Mouse (Mus musculus) midbrain, embryonic 14.5 days (tissue): ENCODE measurements around the gene Hbb-bt. TPM values are rescaled to one million over a fixed set of nuclear protein-coding genes. Genes with fewer than 3 reads are reported as not detected.
"Not testable (repeated sequence)": the region's sequence is repeated elsewhere in the genome, so short reads cannot be mapped to it uniquely, and the experiment has no call there.

ENCODE experiments used
- ATAC-seq: fragments of 200-750 bp; cut with Nextera tagmentation; 2 replicates; pipeline ENCODE4 v1.8.0; 2017; ENCODE audit warnings: moderate number of reproducible peaks, moderate library complexity; ENCODE audit not compliant: low FRiP score, low TSS enrichment
- DNase-seq: peaks from one replicate; pipeline ENCODE4 v3.0.0-alpha.2; 2015
- H3K27ac ChIP-seq: fragments of 300-500 bp; sonication (generic); replicated peaks from 2 replicates; pipeline ENCODE4 v1.5.1; 2014; ENCODE audit warnings: mild to moderate bottlenecking, low read depth, low read length, moderate library complexity
- H3K27me3 ChIP-seq: fragments of 300-500 bp; sonication (generic); 2 replicates; pipeline ENCODE4 v1.6.1; 2014; ENCODE audit warnings: low read length, control low read depth, mixed read lengths; ENCODE audit not compliant: control insufficient read depth, insufficient read depth
- H3K36me3 ChIP-seq: fragments of 300-500 bp; sonication (generic); 2 replicates; pipeline ENCODE4 v1.6.1; 2014; ENCODE audit warnings: low read length, control low read depth; ENCODE audit not compliant: control insufficient read depth, insufficient read depth
- H3K4me1 ChIP-seq: fragments of 300-500 bp; sonication (generic); 2 replicates; pipeline ENCODE4 v1.6.1; 2014; ENCODE audit warnings: mild to moderate bottlenecking, antibody characterized with exemption, low read length, control low read depth; ENCODE audit not compliant: control insufficient read depth, insufficient read depth
- H3K4me2 ChIP-seq: fragments of 300-500 bp; sonication (generic); 2 replicates; pipeline ENCODE4 v1.6.1; 2014; ENCODE audit warnings: mild to moderate bottlenecking, low read length, moderate library complexity
- H3K4me3 ChIP-seq: fragments of 300-500 bp; sonication (generic); replicated peaks from 2 replicates; pipeline ENCODE4 v1.5.1; 2014; ENCODE audit warnings: low read depth, low read length
- H3K9ac ChIP-seq: fragments of 300-500 bp; sonication (generic); replicated peaks from 2 replicates; pipeline ENCODE4 v1.6.1; 2014; ENCODE audit warnings: mild to moderate bottlenecking, low read length, moderate library complexity
- H3K9me3 ChIP-seq: fragments of 300-500 bp; sonication (generic); 2 replicates; pipeline ENCODE4 v1.6.1; 2016; ENCODE audit warnings: low read length, control low read depth, mixed read lengths; ENCODE audit not compliant: control insufficient read depth
- WGBS: fragments of 180-500 bp; shearing (Covaris S2); extraction: QIAGEN DNeasy Blood & Tissue Kit; methylation state at CpG from one replicate; pipeline ENCODE4 v1.1.7; 2014; 5-methylcytosine and 5-hydroxymethylcytosine counted together
- polyA plus RNA-seq: library from polyadenylated mRNA; unstranded; fragments of >200 nt; fragmentation: Nextera tagmentation; extraction: Ambion mirVana; gene quantifications from 2 replicates; pipeline ENCODE4 v1.2.1, GENCODE M21; 2014

The Hbb-bt gene
- polyA plus RNA-seq, 1 experiment from 2014 or later, result 1,369 TPM

DNA sequence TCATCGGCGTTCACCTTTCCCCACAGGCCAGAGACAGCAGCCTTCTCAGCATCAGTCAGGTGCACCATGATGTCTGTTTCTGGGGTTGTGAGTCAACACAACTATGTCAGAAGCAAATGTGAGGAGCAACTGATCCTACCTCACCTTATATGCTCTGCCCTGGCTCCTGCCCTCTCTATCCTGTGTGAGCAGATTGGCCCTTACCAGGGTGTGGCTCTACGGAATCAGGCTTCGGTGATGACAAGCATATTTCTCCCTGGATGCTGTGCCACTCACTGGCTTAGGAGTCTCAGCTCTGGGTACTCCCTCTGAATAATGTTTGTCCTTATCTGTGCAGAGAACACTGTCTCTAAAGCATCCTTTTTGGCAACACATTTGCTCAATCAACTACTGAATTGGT lies 14.0 kb upstream of the Hbb-bt start, which contains the start of gene Hbb-bs:
TSS of gene Hbb-bs (minus strand) at position 289 of the 400 bp plus-strand sequence.
- Histone ChIP-seq H3K4me1 (no peaks in the 10 kb centered on the region), H3K36me3 (no peaks in the 10 kb centered on the region), H3K4me2 (no peak within 1 kb of the TSS), H3K9me3 (no peaks in the 10 kb centered on the region), H3K4me3 (no peak within 1 kb of the TSS), H3K27me3 (no peaks in the 10 kb centered on the region), H3K27ac (no peak within 1 kb of the TSS), H3K9ac (no peak within 1 kb of the TSS)
- DNase-seq (no peak), ATAC-seq (no peak)
- 94% methylated on average over 4 of the region's 4 CpGs for WGBS

DNA sequence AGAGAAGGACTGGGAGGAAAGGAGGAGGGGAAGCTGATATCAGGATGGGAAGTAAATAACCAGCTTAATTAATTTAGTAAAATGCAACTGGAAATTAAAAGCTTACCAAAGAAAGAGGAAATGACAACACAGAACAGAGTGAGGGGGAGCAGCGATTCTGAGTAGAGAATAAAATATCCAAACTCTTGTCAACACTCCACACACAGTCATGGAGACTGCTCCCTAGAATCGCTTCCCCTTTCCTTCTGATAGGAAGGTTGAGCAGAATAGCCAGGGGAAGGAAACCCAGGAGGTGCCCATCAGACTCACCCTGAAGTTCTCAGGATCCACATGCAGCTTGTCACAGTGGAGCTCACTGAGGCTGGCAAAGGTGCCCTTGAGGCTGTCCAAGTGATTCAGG lies 13.3 kb upstream of the Hbb-bt start:
- H3K4me3 ChIP-seq, H3K4me1 ChIP-seq, H3K27ac ChIP-seq, H3K27me3 ChIP-seq, H3K36me3 ChIP-seq, ATAC-seq, H3K9me3 ChIP-seq, DNase-seq, H3K4me2 ChIP-seq, H3K9ac ChIP-seq: not testable (repeated sequence)
- WGBS, result no CpG with 5 or more reads among the region's 2 CpGs

DNA sequence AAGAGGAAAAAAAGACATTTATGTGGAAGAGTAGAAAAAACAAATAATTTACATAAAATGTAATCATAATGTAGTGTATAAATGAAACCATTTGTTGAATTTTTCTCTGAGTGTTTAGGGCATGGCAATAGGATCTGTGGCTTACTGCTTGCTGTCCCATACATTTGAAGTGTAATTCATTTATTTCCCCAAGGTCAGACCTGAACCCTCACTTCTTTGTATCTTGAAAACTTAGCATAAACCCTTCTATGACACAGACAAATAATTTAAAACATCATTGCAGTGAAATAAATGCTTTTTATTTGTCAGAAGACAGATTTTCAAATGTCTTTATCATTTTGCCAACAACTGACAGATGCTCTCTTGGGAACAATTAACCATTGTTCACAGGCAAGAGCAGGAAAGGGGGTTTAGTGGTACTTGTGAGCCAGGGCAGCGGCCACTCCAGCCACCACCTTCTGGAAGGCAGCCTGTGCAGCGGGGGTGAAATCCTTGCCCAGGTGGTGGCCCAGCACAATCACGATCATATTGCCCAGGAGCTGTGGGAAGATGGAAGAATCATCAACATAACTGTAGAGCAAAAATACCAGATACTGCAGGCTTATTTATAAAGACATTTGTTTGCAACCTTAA lies 12.6 kb upstream of the Hbb-bt start:
- ATAC-seq (no peak), DNase-seq (no peak)
- no peak overlapping the region for H3K4me2 ChIP-seq
- no peak overlapping the region for H3K4me3 ChIP-seq
- WGBS, result 46% methylated on average over 3 of the region's 3 CpGs
- no peak overlapping the region for H3K27ac ChIP-seq
- no peaks in the 10 kb centered on the region for H3K36me3 ChIP-seq
- H3K9ac ChIP-seq, result no peak overlapping the region
- no peaks in the 10 kb centered on the region for H3K4me1 ChIP-seq
- H3K27me3 ChIP-seq, result no peaks in the 10 kb centered on the region
- H3K9me3 ChIP-seq, result no peaks in the 10 kb centered on the region

DNA sequence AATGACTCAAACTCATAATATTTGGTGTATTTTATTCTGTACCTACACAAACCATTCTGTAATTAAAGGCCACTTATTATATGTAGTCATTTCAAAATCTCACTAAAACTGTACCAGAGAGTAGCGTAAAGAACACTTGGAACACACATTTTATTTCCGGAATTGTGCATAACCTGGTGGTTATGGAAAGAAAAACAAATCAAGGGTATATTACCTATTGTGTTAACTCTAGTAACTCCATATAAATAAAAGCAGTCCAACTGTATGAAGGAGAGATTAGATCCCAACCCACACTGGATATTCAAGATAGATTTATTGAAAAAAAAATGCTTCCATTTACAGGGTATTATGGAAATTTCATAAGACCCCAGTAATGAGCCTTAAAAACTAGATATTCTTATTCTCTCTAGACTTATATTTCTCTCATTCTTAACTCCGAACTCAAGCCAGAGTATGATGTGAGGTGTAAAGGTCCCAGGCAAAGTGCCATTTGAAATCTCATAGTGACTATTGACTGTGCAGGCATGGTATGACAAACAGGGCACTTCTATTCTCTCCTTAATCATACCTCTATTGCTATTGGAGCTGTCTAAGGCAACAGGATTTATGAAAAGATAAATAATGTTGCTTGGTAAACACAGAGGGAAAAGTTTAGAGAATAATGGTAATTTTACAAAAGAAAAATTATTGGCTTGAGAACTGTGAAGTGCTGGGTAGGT lies 11.9 kb upstream of the Hbb-bt start:
- H3K36me3 ChIP-seq, result no peaks in the 10 kb centered on the region
- WGBS, result 95% methylated on average over 3 of the region's 3 CpGs
- DNase-seq (no peak), ATAC-seq (no peak)
- no peaks in the 10 kb centered on the region for H3K27me3 ChIP-seq
- H3K4me1 ChIP-seq, result no peaks in the 10 kb centered on the region
- H3K4me3 ChIP-seq, result no peak overlapping the region
- H3K27ac ChIP-seq, result no peak overlapping the region
- no peak overlapping the region for H3K4me2 ChIP-seq
- H3K9me3 ChIP-seq, result no peaks in the 10 kb centered on the region
- no peak overlapping the region for H3K9ac ChIP-seq

DNA sequence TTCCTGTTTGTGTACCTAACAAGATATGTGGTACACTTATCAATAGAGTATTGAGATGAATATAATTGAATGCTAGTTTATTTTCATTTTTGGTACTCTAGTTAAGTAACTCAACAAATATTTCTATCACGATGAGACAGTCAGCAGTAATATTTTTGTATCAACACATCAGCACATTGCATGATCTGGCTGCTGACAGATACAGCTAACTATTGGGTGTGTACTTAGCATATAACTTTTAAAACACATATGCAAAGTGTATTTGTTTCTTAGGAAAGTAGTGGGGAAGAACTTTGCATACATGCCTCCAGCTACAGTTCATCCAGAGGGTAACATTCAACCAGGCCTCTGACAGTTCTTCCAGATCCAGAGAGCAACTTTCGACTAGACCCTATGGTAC lies 10.8 kb upstream of the Hbb-bt start:
- DNase-seq, result no peak

DNA sequence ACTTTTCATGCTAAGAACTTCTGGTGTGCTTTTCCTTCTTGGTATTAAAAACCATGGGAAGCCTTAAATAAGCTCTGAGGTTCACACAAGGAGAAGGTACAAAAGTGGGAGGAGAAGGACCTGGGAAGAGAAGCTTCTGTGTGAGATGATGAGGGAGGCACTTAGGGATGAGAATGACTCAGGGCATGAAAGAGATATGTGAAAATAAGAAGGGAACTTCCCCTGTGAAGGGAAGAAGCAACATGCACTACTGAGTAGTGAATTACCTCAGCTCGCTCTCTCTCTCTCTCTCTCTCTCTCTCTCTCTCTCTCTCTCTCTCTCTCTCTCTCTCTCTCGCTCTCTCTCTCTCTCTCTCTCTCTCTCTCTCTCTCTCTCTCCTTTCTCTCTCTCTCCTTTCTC lies 1.3 kb upstream of the Hbb-bt start:
- not testable (repeated sequence) for DNase-seq, H3K27me3 ChIP-seq, H3K9me3 ChIP-seq, H3K27ac ChIP-seq, H3K36me3 ChIP-seq, H3K9ac ChIP-seq, H3K4me3 ChIP-seq, ATAC-seq, H3K4me2 ChIP-seq, H3K4me1 ChIP-seq
- WGBS, result 83% methylated on average over 1 of the region's 2 CpGs

More for the DNA sequence above, 10.8 kb upstream of the Hbb-bt start:
- H3K27me3 ChIP-seq, result no peaks in the 10 kb centered on the region
- no peaks in the 10 kb centered on the region for H3K36me3 ChIP-seq
- H3K27ac ChIP-seq, result no peak overlapping the region
- no peak for ATAC-seq
- H3K4me1 ChIP-seq, result no peaks in the 10 kb centered on the region
- no peak overlapping the region for H3K4me2 ChIP-seq
- no peaks in the 10 kb centered on the region for H3K9me3 ChIP-seq
- no peak overlapping the region for H3K9ac ChIP-seq
- H3K4me3 ChIP-seq, result no peak overlapping the region
- 87% methylated on average over 2 of the region's 2 CpGs for WGBS

DNA sequence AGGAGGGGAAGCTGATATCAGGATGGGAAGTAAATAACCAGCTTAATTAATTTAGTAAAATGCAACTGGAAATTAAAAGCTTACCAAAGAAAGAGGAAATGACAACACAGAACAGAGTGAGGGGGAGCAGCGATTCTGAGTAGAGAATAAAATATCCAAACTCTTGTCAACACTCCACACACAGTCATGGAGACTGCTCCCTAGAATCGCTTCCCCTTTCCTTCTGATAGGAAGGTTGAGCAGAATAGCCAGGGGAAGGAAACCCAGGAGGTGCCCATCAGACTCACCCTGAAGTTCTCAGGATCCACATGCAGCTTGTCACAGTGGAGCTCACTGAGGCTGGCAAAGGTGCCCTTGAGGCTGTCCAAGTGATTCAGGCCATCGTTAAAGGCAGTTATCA lies 644 bp downstream of the Hbb-bt start:
- not testable (repeated sequence) for H3K4me1 ChIP-seq, H3K9ac ChIP-seq, H3K36me3 ChIP-seq, ATAC-seq, H3K4me3 ChIP-seq, H3K27me3 ChIP-seq, H3K9me3 ChIP-seq, H3K27ac ChIP-seq, H3K4me2 ChIP-seq, DNase-seq
- no CpG with 5 or more reads among the region's 3 CpGs for WGBS

DNA sequence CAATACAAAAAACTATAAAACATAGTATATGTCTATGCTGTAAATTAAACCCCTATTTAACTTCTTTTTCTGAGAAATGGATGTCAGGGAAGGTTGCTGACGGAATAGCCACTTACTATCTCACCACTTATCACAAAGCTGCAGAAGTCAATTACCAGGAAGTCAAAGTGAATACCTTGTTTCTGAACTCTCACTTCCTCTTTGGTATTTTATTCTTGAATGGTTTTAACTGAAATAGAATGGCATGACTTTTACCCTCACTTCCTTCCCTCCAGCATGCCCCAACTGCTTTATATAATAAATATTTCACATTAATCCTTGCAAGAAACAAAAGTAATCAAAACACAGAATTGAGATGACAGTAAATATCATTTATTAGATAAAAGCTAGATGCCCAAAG lies 1.6 kb downstream of the Hbb-bt start:
- H3K9me3 ChIP-seq, result no peaks in the 10 kb centered on the region
- no peak for DNase-seq
- no peaks in the 10 kb centered on the region for H3K27me3 ChIP-seq
- no peak overlapping the region for H3K4me3 ChIP-seq
- H3K27ac ChIP-seq, result no peak overlapping the region
- ATAC-seq, result no peak
- 64% methylated on average over 1 of the region's 1 CpGs for WGBS
- no peaks in the 10 kb centered on the region for H3K4me1 ChIP-seq
- H3K36me3 ChIP-seq, result no peaks in the 10 kb centered on the region
- H3K4me2 ChIP-seq, result no peak overlapping the region
- H3K9ac ChIP-seq, result no peak overlapping the region

DNA sequence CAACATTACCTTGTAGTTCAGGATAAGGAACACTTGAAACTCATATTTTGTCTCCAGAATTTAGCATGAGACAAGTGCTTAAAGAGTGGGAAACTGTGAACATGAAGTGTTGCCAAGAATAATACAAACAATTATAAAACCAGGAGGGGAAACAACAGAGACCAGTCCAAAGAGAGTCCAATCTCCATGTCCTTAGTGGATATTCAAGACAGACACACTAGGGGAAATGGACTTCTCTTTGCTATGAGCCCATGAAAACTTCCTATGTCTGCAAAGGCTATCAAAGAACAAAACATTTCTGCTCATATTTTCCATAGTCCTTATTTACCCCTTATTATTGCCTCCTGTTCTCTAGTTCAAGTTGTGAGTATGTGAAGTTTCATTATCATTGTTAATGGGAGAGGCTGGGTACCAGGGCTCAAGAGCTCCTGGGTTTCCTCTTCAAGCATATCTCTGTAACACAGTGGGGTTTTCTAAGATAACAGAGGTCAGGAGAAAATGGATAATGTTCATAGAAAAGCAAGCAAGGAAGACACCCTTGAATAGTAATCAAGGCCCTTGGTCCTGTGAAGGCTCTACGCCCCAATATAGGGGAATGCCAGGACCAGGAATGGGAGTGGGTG lies 2.5 kb downstream of the Hbb-bt start:
- Histone ChIP-seq H3K4me3 (no peak overlapping the region), H3K4me2 (no peak overlapping the region), H3K27me3 (no peaks in the 10 kb centered on the region), H3K9me3 (no peaks in the 10 kb centered on the region), H3K4me1 (no peaks in the 10 kb centered on the region), H3K36me3 (no peaks in the 10 kb centered on the region), H3K27ac (no peak overlapping the region), H3K9ac (no peak overlapping the region)
- DNase-seq, result no peak
- ATAC-seq, result no peak
- WGBS, result 92% methylated on average over 1 of the region's 1 CpGs
